Mouse (Mus musculus) intestine, embryonic 15.5 days (tissue): ENCODE measurements at regions not wholly inside any gene's neighbourhood (a gene's known extent, or its start where the extent isn't known, plus 50 kb on each side); places are given as distances from the start of the nearest gene placed in this dataset.

Experiments used
- ATAC-seq: fragments of 200-750 bp; cut with Nextera tagmentation; 2 replicates; pipeline ENCODE4 v1.8.0; 2017; ENCODE audit warnings: moderate TSS enrichment, moderate library complexity
- H3K27ac ChIP-seq: fragments of 300-500 bp; sonication (generic); 2 replicates; pipeline ENCODE4 v1.5.1; 2015; ENCODE audit warnings: mild to moderate bottlenecking, inconsistent platforms
- H3K27me3 ChIP-seq: fragments of 300-500 bp; sonication (generic); replicated peaks from 2 replicates; pipeline ENCODE4 v1.6.1; 2015; ENCODE audit warnings: inconsistent platforms
- H3K36me3 ChIP-seq: fragments of 300-500 bp; sonication (generic); 2 replicates; pipeline ENCODE4 v1.6.1; 2015; ENCODE audit warnings: inconsistent platforms
- H3K4me1 ChIP-seq: fragments of 300-500 bp; sonication (generic); replicated peaks from 2 replicates; pipeline ENCODE4 v1.6.1; 2015; ENCODE audit warnings: inconsistent platforms
- H3K4me2 ChIP-seq: fragments of 300-500 bp; sonication (generic); replicated peaks from 2 replicates; pipeline ENCODE4 v1.6.1; 2015; ENCODE audit warnings: mild to moderate bottlenecking, inconsistent platforms
- H3K4me3 ChIP-seq: fragments of 300-500 bp; sonication (generic); replicated peaks from 2 replicates; pipeline ENCODE4 v1.5.1; 2015; ENCODE audit warnings: inconsistent platforms
- H3K9ac ChIP-seq: fragments of 300-500 bp; sonication (generic); 2 replicates; pipeline ENCODE4 v1.6.1; 2015; ENCODE audit warnings: inconsistent platforms
- H3K9me3 ChIP-seq: fragments of 300-500 bp; sonication (generic); 2 replicates; pipeline ENCODE4 v1.6.1; 2016; ENCODE audit warnings: inconsistent platforms
- WGBS: fragments of 180-500 bp; shearing (Covaris S2); methylation state at CpG from one replicate; pipeline ENCODE4 v1.1.7; 2015; 5-methylcytosine and 5-hydroxymethylcytosine counted together

DNA sequence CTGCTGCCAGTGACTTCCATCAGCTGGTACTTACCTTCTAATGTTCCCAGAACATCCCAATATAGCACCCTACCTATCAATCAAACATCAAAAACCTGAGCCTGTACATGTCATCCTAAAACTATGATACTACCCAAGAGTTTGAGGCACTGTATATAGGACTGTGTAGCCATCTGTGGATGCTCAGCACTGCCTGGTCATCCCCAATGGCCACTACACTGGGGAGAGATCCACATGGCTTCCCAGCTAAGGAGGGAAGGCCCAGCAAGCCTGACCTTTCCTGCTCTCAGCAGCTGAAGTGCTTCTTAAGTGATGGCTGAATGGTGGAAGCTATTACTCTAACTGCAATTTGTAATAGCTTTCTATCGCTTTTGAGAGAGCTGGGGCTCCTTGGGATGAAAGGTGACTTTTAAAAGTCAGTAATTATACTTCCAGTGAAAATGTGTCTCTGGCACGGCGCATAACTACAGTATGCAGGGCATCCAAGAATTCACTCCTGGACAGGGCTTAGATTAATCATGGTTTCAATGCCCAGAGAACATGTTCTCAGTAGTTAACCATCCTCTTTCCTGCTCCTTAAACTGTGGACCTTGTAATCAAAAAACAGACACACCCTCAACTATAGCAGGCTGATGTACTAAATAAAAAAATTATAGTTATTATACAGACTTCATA is 181.5 kb downstream of the Arrdc4 start:
- 81% methylated on average over 3 of the region's 3 CpGs for WGBS
- H3K27ac ChIP-seq: no peak overlapping the region
- H3K4me2 ChIP-seq: no peak overlapping the region
- H3K4me1 ChIP-seq: no peaks in the 10 kb centered on the region
- H3K9me3 ChIP-seq: no peaks in the 10 kb centered on the region
- no peak overlapping the region for H3K4me3 ChIP-seq
- H3K27me3 ChIP-seq: no peaks in the 10 kb centered on the region
- no peak for ATAC-seq
- H3K36me3 ChIP-seq: no peaks in the 10 kb centered on the region
- no peak overlapping the region for H3K9ac ChIP-seq

- WGBS: 62% methylated on average over 15 of the region's 15 CpGs
- H3K4me2 ChIP-seq: no peak overlapping the region
These were observed 189.3 kb downstream of the Arrdc4 start for GRCm38 (mm10) chr7:68559440-68560343.

GRCm38 (mm10) chr7:68550330-68550729 is 198.7 kb downstream of the Arrdc4 start:
- H3K36me3 ChIP-seq: no peaks in the 10 kb centered on the region
- no peaks in the 10 kb centered on the region for H3K9me3 ChIP-seq
- no peaks in the 10 kb centered on the region for H3K27me3 ChIP-seq
- H3K9ac ChIP-seq: no peak overlapping the region
- WGBS: 58% methylated on average over 3 of the region's 3 CpGs
- no peak overlapping the region for H3K4me2 ChIP-seq
- H3K4me3 ChIP-seq: no peak overlapping the region
- no peak overlapping the region for H3K27ac ChIP-seq
- no peak for ATAC-seq
- H3K4me1 ChIP-seq: no peaks in the 10 kb centered on the region

More at GRCm38 (mm10) chr7:68559440-68560343, 189.3 kb downstream of the Arrdc4 start:
- Histone ChIP-seq H3K9ac (no peak overlapping the region), H3K36me3 (no peaks in the 10 kb centered on the region), H3K27me3 (no peaks in the 10 kb centered on the region), H3K9me3 (no peaks in the 10 kb centered on the region), H3K27ac (no peak overlapping the region), H3K4me3 (no peak overlapping the region), H3K4me1 (no peaks in the 10 kb centered on the region)
- ATAC-seq: no peak

DNA sequence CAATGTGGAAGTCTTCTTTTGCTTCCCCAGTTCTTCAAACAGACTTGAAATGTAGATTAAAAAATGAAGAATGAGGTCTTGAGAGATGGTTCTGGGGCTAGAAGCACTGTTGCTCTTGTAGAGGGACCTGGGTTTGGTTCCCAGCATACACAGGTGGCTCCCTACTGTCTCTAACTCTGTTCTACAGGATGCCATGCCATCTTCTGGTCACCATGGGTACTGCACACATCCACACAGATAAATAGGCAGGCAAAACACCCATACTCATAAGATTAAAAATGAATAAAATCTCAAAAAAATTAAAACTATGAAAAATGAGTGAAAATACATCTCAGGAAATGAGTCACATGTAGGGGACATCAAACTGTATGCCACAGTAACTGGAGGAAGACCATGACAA is 200.9 kb downstream of the Arrdc4 start:
- H3K27ac ChIP-seq: no peak overlapping the region
- no peak overlapping the region for H3K9ac ChIP-seq
- no peak for ATAC-seq
- no peak overlapping the region for H3K4me2 ChIP-seq
- H3K4me1 ChIP-seq: no peaks in the 10 kb centered on the region
- H3K27me3 ChIP-seq: no peaks in the 10 kb centered on the region
- H3K36me3 ChIP-seq: no peaks in the 10 kb centered on the region
- H3K9me3 ChIP-seq: no peaks in the 10 kb centered on the region
- H3K4me3 ChIP-seq: no peak overlapping the region

GRCm38 (mm10) chr7:68544136-68544535 is 204.9 kb downstream of the Arrdc4 start:
- 80% methylated on average over 11 of the region's 11 CpGs for whole genome bisulfite sequencing
- Histone ChIP-seq H3K27me3 (no peaks in the 10 kb centered on the region), H3K27ac (no peak overlapping the region), H3K4me3 (no peak overlapping the region), H3K9me3 (no peaks in the 10 kb centered on the region), H3K9ac (no peak overlapping the region), H3K4me1 (no peaks in the 10 kb centered on the region), H3K4me2 (no peak overlapping the region), H3K36me3 (no peaks in the 10 kb centered on the region)
- no peak for ATAC-seq

GRCm38 (mm10) chr7:68509096-68509495 is 235.5 kb downstream of the Fam169b start:
- Histone ChIP-seq H3K4me3 (no peak overlapping the region), H3K9ac (no peak overlapping the region), H3K27ac (no peak overlapping the region), H3K36me3 (no peaks in the 10 kb centered on the region), H3K9me3 (no peaks in the 10 kb centered on the region), H3K4me2 (no peak overlapping the region), H3K4me1 (no peaks in the 10 kb centered on the region), H3K27me3 (no peaks in the 10 kb centered on the region)
- no peak for ATAC-seq
- WGBS: 88% methylated on average over 6 of the region's 6 CpGs

DNA sequence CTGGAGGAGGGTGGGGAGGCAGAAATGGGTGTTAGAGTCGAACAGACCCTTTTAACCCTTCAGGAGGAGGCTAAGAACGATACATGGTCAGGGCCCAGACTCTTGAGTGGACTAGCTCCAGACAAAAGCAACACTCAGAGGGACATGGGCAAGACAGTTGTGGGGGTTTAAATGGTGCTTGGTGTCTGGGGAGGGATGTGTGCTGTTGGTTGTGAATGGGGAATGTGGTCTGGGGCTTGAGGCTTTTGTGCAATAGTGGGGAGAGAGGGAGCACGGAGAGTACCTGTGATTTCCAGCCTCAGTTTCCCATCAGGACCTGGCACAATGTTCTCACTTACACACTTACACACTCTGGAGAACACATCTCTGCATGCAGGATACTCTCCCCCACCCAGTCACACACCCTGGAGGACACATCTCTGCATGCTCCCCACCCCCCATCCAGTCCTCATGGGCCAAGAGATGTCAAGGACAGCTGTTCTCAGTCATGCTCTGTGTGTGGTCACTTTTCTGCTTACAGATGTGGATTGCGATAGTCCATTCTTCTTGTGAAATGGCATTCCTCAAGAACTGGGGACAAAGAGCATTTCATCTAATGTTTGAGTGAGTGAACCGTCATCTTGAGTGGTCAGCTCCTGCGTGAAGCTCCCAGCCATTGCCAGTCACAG is 217.6 kb downstream of the Fam169b start:
- Histone ChIP-seq H3K27me3 (no peaks in the 10 kb centered on the region), H3K4me1 (no peaks in the 10 kb centered on the region), H3K4me3 (no peak overlapping the region), H3K4me2 (no peak overlapping the region), H3K9me3 (no peaks in the 10 kb centered on the region), H3K36me3 (no peaks in the 10 kb centered on the region), H3K27ac (no peak overlapping the region), H3K9ac (no peak overlapping the region)
- WGBS: 62% methylated on average over 6 of the region's 6 CpGs
- ATAC-seq: no peak

- no peak for ATAC-seq
- 87% methylated on average over 3 of the region's 3 CpGs for WGBS
- Histone ChIP-seq H3K4me3 (no peak overlapping the region), H3K9ac (no peak overlapping the region), H3K36me3 (no peaks in the 10 kb centered on the region), H3K4me1 (no peaks in the 10 kb centered on the region), H3K4me2 (no peak overlapping the region), H3K9me3 (no peaks in the 10 kb centered on the region), H3K27ac (no peak overlapping the region), H3K27me3 (no peaks in the 10 kb centered on the region; the same call in 1 of the 2 replicates)
These were observed 213.0 kb downstream of the Fam169b start for GRCm38 (mm10) chr7:68486676-68487075.

GRCm38 (mm10) chr7:68482553-68482952 is 208.9 kb downstream of the Fam169b start:
- H3K4me3 ChIP-seq: no peak overlapping the region
- H3K27me3 ChIP-seq: no peaks in the 10 kb centered on the region; the same call in 1 of the 2 replicates
- H3K9ac ChIP-seq: no peak overlapping the region
- WGBS: 18% methylated on average over 10 of the region's 10 CpGs
- no peak overlapping the region for H3K27ac ChIP-seq
- H3K4me2 ChIP-seq: no peak overlapping the region
- ATAC-seq: no peak
- no peaks in the 10 kb centered on the region for H3K9me3 ChIP-seq
- H3K4me1 ChIP-seq: no peaks in the 10 kb centered on the region
- H3K36me3 ChIP-seq: no peaks in the 10 kb centered on the region

- no peak overlapping the region for H3K4me2 ChIP-seq
- 0 out of 2 replicates have a peak, but pooled peaks have one; percentile 59 for ATAC-seq
- H3K27ac ChIP-seq: no peak overlapping the region
- no peaks in the 10 kb centered on the region for H3K36me3 ChIP-seq
- no peak overlapping the region for H3K9ac ChIP-seq
- H3K9me3 ChIP-seq: no peaks in the 10 kb centered on the region
- no peaks in the 10 kb centered on the region; the same call in 1 of the 2 replicates for H3K27me3 ChIP-seq
- no peak overlapping the region for H3K4me3 ChIP-seq
- no peaks in the 10 kb centered on the region for H3K4me1 ChIP-seq
- WGBS: 24% methylated on average over 7 of the region's 7 CpGs
These were observed 207.1 kb downstream of the Fam169b start for GRCm38 (mm10) chr7:68480770-68481169.

DNA sequence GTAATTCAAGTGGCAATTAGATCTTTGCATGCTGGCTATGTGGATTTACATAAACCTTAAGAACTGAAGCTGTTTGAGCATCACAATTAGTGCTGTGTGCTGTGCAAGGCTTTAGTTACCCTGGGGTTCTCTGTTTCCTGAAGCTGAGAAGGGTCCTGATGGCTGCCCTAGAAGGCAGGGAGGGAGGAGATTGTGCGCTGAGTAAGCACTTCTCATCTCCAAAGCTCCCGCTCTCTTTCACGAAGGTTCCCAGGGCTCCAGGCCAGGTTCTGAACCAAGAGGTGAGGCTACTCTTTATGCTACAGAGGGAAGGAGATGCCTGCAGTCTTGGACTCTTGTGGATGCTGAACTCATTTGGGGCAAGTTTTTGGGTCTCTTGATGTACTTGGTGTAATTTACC is 206.7 kb downstream of the Fam169b start:
- ATAC-seq: no peak
- Histone ChIP-seq H3K4me2 (no peak overlapping the region), H3K27ac (no peak overlapping the region), H3K4me1 (no peaks in the 10 kb centered on the region), H3K9ac (no peak overlapping the region), H3K4me3 (no peak overlapping the region), H3K36me3 (no peaks in the 10 kb centered on the region), H3K9me3 (no peaks in the 10 kb centered on the region), H3K27me3 (no peaks in the 10 kb centered on the region; the same call in 1 of the 2 replicates)
- 49% methylated on average over 3 of the region's 3 CpGs for WGBS

- H3K36me3 ChIP-seq: no peaks in the 10 kb centered on the region
- ATAC-seq: no peak
- WGBS: 67% methylated on average over 3 of the region's 3 CpGs
These were observed 204.4 kb downstream of the Fam169b start for GRCm38 (mm10) chr7:68478044-68478443.

More at GRCm38 (mm10) chr7:68478044-68478443, 204.4 kb downstream of the Fam169b start:
- Histone ChIP-seq H3K4me2 (no peak overlapping the region), H3K4me3 (no peak overlapping the region), H3K27me3 (no peaks in the 10 kb centered on the region; the same call in 1 of the 2 replicates), H3K9ac (no peak overlapping the region), H3K27ac (no peak overlapping the region), H3K9me3 (no peaks in the 10 kb centered on the region), H3K4me1 (no peaks in the 10 kb centered on the region)
